Mouse (Mus musculus): ENCODE data around the gene Apba1.

Apba1 gene

GRCm38 (mm10) chr19:23758554-23759321, at the start of gene Apba1:
Apba1 (plus strand) TSS chr19:23758887.
- TF ChIP-seq GATA4 (IDR thresholded peaks at IDR 0.05; ENCODE audit: insufficient replicate concordance, low read length), result no peak

- no peak for TF ChIP-seq GATA4 (IDR thresholded peaks at IDR 0.05; ENCODE audit: insufficient replicate concordance, low read length)
Observed at GRCm38 (mm10) chr19:23746506-23746905, 12.2 kb upstream of the Apba1 start.

GRCm38 (mm10) chr19:23757011-23757410, 1.7 kb upstream of the Apba1 start:
- TF ChIP-seq GATA4 (IDR thresholded peaks at IDR 0.05; ENCODE audit: insufficient replicate concordance, low read length), result no peak

GRCm38 (mm10) chr19:23757961-23758553, 630 bp upstream of the Apba1 start:
- no peak for TF ChIP-seq GATA4 (IDR thresholded peaks at IDR 0.05; ENCODE audit: insufficient replicate concordance, low read length)

GRCm38 (mm10) chr19:23759322-23759945, 747 bp downstream of the Apba1 start:
- no peak for TF ChIP-seq GATA4 (IDR thresholded peaks at IDR 0.05; ENCODE audit: insufficient replicate concordance, low read length)

- TF ChIP-seq GATA4 (IDR thresholded peaks at IDR 0.05; ENCODE audit: insufficient replicate concordance, low read length), result no peak
Observed at GRCm38 (mm10) chr19:23763371-23763770, 4.7 kb downstream of the Apba1 start.

- TF ChIP-seq GATA4 (IDR thresholded peaks at IDR 0.05; ENCODE audit: insufficient replicate concordance, low read length), result no peak
Observed at GRCm38 (mm10) chr19:23764051-23764450, 5.4 kb downstream of the Apba1 start.

GRCm38 (mm10) chr19:23768864-23769263, 10.2 kb downstream of the Apba1 start:
- TF ChIP-seq GATA4 (IDR thresholded peaks at IDR 0.05; ENCODE audit: insufficient replicate concordance, low read length), result no peak

- TF ChIP-seq GATA4 (IDR thresholded peaks at IDR 0.05; ENCODE audit: insufficient replicate concordance, low read length), result no peak
Observed at GRCm38 (mm10) chr19:23770494-23771423, 12.1 kb downstream of the Apba1 start.

- TF ChIP-seq GATA4 (IDR thresholded peaks at IDR 0.05; ENCODE audit: insufficient replicate concordance, low read length), result no peak
Observed at GRCm38 (mm10) chr19:23771971-23772370, 13.3 kb downstream of the Apba1 start.

- no peak for TF ChIP-seq GATA4 (IDR thresholded peaks at IDR 0.05; ENCODE audit: insufficient replicate concordance, low read length)
Observed at GRCm38 (mm10) chr19:23775356-23775755, 16.7 kb downstream of the Apba1 start.

GRCm38 (mm10) chr19:23779130-23779529, 20.4 kb downstream of the Apba1 start:
- no peak for TF ChIP-seq GATA4 (IDR thresholded peaks at IDR 0.05; ENCODE audit: insufficient replicate concordance, low read length)

- TF ChIP-seq GATA4 (IDR thresholded peaks at IDR 0.05; ENCODE audit: insufficient replicate concordance, low read length), result no peak
Observed at GRCm38 (mm10) chr19:23780105-23780504, 21.4 kb downstream of the Apba1 start.

GRCm38 (mm10) chr19:23781968-23782367, 23.3 kb downstream of the Apba1 start:
- no peak for TF ChIP-seq GATA4 (IDR thresholded peaks at IDR 0.05; ENCODE audit: insufficient replicate concordance, low read length)
